Mouse (Mus musculus) hindbrain, embryonic 14.5 days (tissue): Measurements from ENCODE around the gene Eif2ak3. TPM values are rescaled to one million over a fixed set of nuclear protein-coding genes. Genes with fewer than 3 reads are reported as not detected.

ENCODE experiments used
- ATAC-seq: fragments of 200-750 bp; cut with Nextera tagmentation; 2 replicates; pipeline ENCODE4 v1.8.0; 2017; ENCODE audit warnings: moderate number of reproducible peaks, mild to moderate bottlenecking, moderate TSS enrichment, moderate library complexity; ENCODE audit not compliant: low FRiP score
- DNase-seq: peaks from one replicate; pipeline ENCODE4 v3.0.0-alpha.2; 2015; ENCODE audit warnings: low spot score
- H3K27ac ChIP-seq: fragments of 300-500 bp; sonication (generic); 2 replicates; pipeline ENCODE4 v1.5.1; 2014; ENCODE audit warnings: mild to moderate bottlenecking, moderate library complexity
- H3K27me3 ChIP-seq: fragments of 300-500 bp; sonication (generic); 2 replicates; pipeline ENCODE4 v1.6.1; 2014; ENCODE audit warnings: mild to moderate bottlenecking, low read length, mixed read lengths; ENCODE audit not compliant: control insufficient read depth, insufficient read depth
- H3K36me3 ChIP-seq: fragments of 300-500 bp; sonication (generic); replicated peaks from 2 replicates; pipeline ENCODE4 v1.6.1; 2014; ENCODE audit not compliant: control insufficient read depth, insufficient read depth
- H3K4me1 ChIP-seq: fragments of 300-500 bp; sonication (generic); replicated peaks from 2 replicates; pipeline ENCODE4 v1.6.1; 2014; ENCODE audit warnings: antibody characterized with exemption, low read length, mixed read lengths; ENCODE audit not compliant: control insufficient read depth, insufficient read depth
- H3K4me2 ChIP-seq: fragments of 300-500 bp; sonication (generic); replicated peaks from 2 replicates; pipeline ENCODE4 v1.6.1; 2014; ENCODE audit warnings: mild to moderate bottlenecking, moderate library complexity
- H3K4me3 ChIP-seq: fragments of 300-500 bp; sonication (generic); replicated peaks from 2 replicates; pipeline ENCODE4 v1.5.1; 2014; ENCODE audit warnings: mild to moderate bottlenecking, low read length
- H3K9ac ChIP-seq: fragments of 300-500 bp; sonication (generic); 2 replicates; pipeline ENCODE4 v1.6.1; 2014
- H3K9me3 ChIP-seq: fragments of 300-500 bp; sonication (generic); 2 replicates; pipeline ENCODE4 v1.6.1; 2016; ENCODE audit warnings: low read length; ENCODE audit not compliant: control insufficient read depth
- WGBS: fragments of 180-500 bp; shearing (Covaris S2); extraction: QIAGEN DNeasy Blood & Tissue Kit; methylation state at CpG from one replicate; pipeline ENCODE4 v1.1.7; 2014; 5-methylcytosine and 5-hydroxymethylcytosine counted together
- polyA plus RNA-seq: library from polyadenylated mRNA; unstranded; fragments of >200 nt; fragmentation: Nextera tagmentation; extraction: Ambion mirVana; gene quantifications from 2 replicates; pipeline ENCODE4 v1.2.1, GENCODE M21; 2014

The Eif2ak3 gene
- polyA plus RNA-seq, 1 experiment from 2014 or later, result 13.0 TPM

- Histone ChIP-seq H3K36me3 (no peaks in the 10 kb centered on the region), H3K4me1 (0 out of 2 replicates have a peak, but pooled peaks cover 5% of the 10 kb centered on the region), H3K27ac (peak overlapping the region; percentile 44), H3K27me3 (no peaks in the 10 kb centered on the region), H3K9ac (peak overlapping the region; percentile 58), H3K4me2 (peak overlapping the region; percentile 72), H3K9me3 (no peaks in the 10 kb centered on the region), H3K4me3 (peak overlapping the region; percentile 40)
- peak; percentile 80 for DNase-seq
- peak; percentile 96 for ATAC-seq
- WGBS, result 7% methylated on average over 23 of the region's 23 CpGs
Measured at GRCm38 (mm10) chr6:70824085-70824986, 20.0 kb upstream of the Eif2ak3 start.

DNA sequence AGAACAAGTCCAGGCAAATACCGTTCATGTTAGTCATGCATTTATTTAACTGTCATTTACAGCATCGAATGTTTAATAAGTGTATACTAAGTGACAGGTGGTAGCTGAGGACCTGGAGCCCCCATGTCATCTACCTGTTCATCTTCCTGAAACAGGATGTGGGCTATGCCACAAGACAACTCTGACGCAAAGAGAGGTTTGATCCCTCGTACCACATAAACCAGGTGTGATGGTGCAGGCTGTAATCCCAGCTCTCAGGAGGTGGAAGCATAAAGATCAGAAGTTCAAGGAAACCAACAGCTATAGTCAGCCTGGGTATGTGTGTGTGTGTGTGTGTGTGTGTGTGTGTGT is 19.4 kb upstream of the Eif2ak3 start:
- Histone ChIP-seq H3K4me3 (peak overlapping the region; percentile 40), H3K36me3 (no peaks in the 10 kb centered on the region), H3K27me3 (no peaks in the 10 kb centered on the region), H3K4me2 (peak overlapping the region; percentile 72), H3K9me3 (no peaks in the 10 kb centered on the region), H3K27ac (no peak overlapping the region), H3K9ac (peak overlapping the region; percentile 58), H3K4me1 (0 out of 2 replicates have a peak, but pooled peaks cover 5% of the 10 kb centered on the region)
- WGBS, result 57% methylated on average over 4 of the region's 4 CpGs
- DNase-seq (no peak), ATAC-seq (no peak)

DNA sequence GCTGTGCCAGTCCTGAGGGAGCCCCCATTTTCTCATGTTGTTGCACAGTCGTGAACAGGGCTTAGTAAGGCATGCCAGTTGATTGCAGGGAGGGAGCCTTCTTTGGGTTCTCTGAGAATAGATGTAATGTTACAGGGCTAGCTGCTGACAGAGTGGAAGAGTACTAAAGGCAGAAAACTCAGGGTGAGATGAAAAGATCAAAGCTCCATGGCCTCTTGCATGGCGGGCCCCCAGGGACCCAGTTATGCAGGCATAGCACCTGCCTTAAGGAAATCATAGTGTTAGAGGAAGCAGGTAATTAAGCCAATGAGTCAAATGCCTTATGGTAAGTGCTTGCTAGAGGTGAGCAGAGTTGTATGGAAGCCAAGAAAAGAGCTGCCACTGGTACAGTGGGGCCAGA is 14.9 kb upstream of the Eif2ak3 start:
- no peaks in the 10 kb centered on the region for H3K4me1 ChIP-seq
- H3K9me3 ChIP-seq, result no peaks in the 10 kb centered on the region
- H3K4me3 ChIP-seq, result no peak overlapping the region
- no peak overlapping the region for H3K27ac ChIP-seq
- H3K36me3 ChIP-seq, result no peaks in the 10 kb centered on the region
- H3K4me2 ChIP-seq, result no peak overlapping the region
- H3K9ac ChIP-seq, result no peak overlapping the region
- WGBS, result 63% methylated on average over 2 of the region's 2 CpGs
- DNase-seq (no peak), ATAC-seq (no peak)
- no peaks in the 10 kb centered on the region for H3K27me3 ChIP-seq

- no peak for DNase-seq
- H3K9me3 ChIP-seq, result no peaks in the 10 kb centered on the region
- no peaks in the 10 kb centered on the region for H3K36me3 ChIP-seq
- ATAC-seq, result no peak
- no peak overlapping the region for H3K4me3 ChIP-seq
- 83% methylated on average over 3 of the region's 3 CpGs for WGBS
- no peaks in the 10 kb centered on the region for H3K27me3 ChIP-seq
- H3K9ac ChIP-seq, result no peak overlapping the region
- no peak overlapping the region for H3K4me2 ChIP-seq
- H3K27ac ChIP-seq, result no peak overlapping the region
- H3K4me1 ChIP-seq, result no peaks in the 10 kb centered on the region
Measured at GRCm38 (mm10) chr6:70830552-70830951, 13.8 kb upstream of the Eif2ak3 start.

DNA sequence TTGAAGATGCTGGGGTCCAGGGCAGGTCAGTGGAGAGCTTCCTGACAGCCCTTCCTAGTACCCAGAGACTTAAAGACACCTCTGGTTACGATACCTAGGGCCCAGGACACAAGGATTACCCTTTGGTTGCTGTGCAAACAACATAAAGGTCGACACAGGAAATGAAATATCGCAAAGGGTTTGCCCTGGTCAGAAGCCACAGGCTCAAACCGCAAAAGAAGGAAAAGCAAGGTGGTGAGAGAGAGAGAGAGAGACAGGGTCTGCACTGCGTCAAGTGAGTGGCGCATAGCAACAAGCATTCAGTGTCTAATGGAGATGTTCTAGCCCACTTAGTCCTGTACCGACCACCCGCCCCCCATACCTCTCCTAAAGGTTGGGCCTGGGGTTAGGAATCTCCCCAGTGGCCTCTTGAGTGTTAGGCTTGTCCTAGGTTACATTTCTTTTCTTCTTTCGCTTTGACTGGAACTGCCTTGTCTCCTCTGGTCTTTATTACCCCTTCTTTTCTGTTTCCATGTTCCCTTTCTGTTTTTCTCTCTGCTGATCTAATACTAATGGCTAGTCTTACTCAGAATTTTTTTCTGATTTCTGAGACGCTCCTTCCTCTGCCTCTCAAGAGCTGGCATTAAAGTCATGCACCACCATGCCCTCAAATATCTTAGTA is 13.0 kb upstream of the Eif2ak3 start:
- no peak for ATAC-seq
- Histone ChIP-seq H3K36me3 (no peaks in the 10 kb centered on the region), H3K4me3 (no peak overlapping the region), H3K9me3 (no peaks in the 10 kb centered on the region), H3K4me2 (no peak overlapping the region), H3K4me1 (no peaks in the 10 kb centered on the region), H3K27me3 (no peaks in the 10 kb centered on the region), H3K27ac (no peak overlapping the region), H3K9ac (no peak overlapping the region)
- DNase-seq, result no peak
- WGBS, result 86% methylated on average over 10 of the region's 10 CpGs

DNA sequence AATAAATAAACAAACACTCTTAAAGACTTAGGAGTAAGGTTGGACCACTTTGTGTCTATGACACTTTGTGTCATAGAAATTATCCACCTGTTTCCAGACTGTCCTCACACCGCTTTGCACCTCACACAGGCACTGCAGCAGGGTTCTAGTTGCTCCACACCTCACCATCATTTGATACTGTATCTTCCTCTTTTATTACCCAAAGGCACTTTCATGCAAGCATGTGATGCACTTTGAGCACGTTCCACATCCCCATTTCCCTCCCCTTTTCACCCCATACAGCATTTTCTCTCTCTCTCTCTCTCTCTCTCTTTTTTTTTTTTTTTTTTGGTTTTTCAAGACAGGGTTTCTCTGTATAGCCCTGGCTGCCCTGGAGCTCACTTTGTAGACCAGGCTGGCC is 7.0 kb upstream of the Eif2ak3 start:
- WGBS, result 87% methylated on average over 2 of the region's 2 CpGs
- no peak overlapping the region for H3K27ac ChIP-seq
- H3K36me3 ChIP-seq, result no peaks in the 10 kb centered on the region
- no peak for ATAC-seq
- no peaks in the 10 kb centered on the region for H3K27me3 ChIP-seq
- no peak overlapping the region for H3K9ac ChIP-seq
- H3K4me2 ChIP-seq, result no peak overlapping the region
- no peak for DNase-seq
- no peak overlapping the region for H3K4me3 ChIP-seq
- no peaks in the 10 kb centered on the region for H3K4me1 ChIP-seq
- H3K9me3 ChIP-seq, result no peaks in the 10 kb centered on the region

- Histone ChIP-seq H3K36me3 (no peaks in the 10 kb centered on the region), H3K4me3 (no peak overlapping the region), H3K9ac (no peak overlapping the region), H3K27ac (no peak overlapping the region), H3K4me1 (peaks cover 5% of the 10 kb centered on the region; the same call in 1 of the 2 replicates), H3K9me3 (no peaks in the 10 kb centered on the region), H3K27me3 (no peaks in the 10 kb centered on the region), H3K4me2 (no peak overlapping the region)
- ATAC-seq, result no peak
- WGBS, result 61% methylated on average over 3 of the region's 3 CpGs
- DNase-seq, result no peak
Measured at GRCm38 (mm10) chr6:70838532-70838931, 5.8 kb upstream of the Eif2ak3 start.

DNA sequence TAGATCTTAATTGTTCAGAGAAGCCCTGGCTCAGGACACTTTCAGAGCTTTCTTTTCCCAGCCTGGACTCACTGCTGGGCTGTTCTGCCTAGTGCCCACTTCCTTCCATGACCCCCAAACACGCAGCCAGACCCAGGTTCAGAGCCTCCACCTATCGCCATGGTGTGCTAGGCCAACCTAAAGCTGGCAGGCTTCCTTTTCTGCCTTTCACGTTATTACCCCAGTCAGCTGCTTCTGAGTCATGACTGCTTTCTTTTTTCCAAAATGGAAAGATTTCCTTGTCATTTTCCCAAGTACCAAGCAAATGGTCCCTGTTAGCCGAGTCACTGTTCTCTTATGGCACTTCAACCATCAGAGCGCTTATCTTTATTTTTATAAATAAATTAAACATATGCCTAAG is 4.0 kb upstream of the Eif2ak3 start:
- DNase-seq, result no peak
- Histone ChIP-seq H3K27me3 (no peaks in the 10 kb centered on the region), H3K9ac (no peak overlapping the region), H3K9me3 (no peaks in the 10 kb centered on the region), H3K4me2 (no peak overlapping the region), H3K27ac (no peak overlapping the region), H3K4me3 (no peak overlapping the region), H3K36me3 (no peaks in the 10 kb centered on the region), H3K4me1 (peaks cover 6% of the 10 kb centered on the region; the same call in 1 of the 2 replicates)
- ATAC-seq, result no peak
- WGBS, result 75% methylated on average over 5 of the region's 5 CpGs

GRCm38 (mm10) chr6:70842991-70843390 is 1.3 kb upstream of the Eif2ak3 start:
- Histone ChIP-seq H3K4me2 (peak overlapping the region; percentile 73), H3K4me3 (no peak overlapping the region), H3K9ac (peak overlapping the region; percentile 52; the same call in 1 of the 2 replicates), H3K36me3 (no peaks in the 10 kb centered on the region; the same call in 1 of the 2 replicates), H3K9me3 (no peaks in the 10 kb centered on the region), H3K4me1 (peaks cover 26% of the 10 kb centered on the region), H3K27ac (peak overlapping the region; percentile 26; the same call in 1 of the 2 replicates), H3K27me3 (no peaks in the 10 kb centered on the region)
- 63% methylated on average over 5 of the region's 5 CpGs for WGBS
- DNase-seq, result no peak
- no peak for ATAC-seq
